Mouse (Mus musculus): ENCODE measurements around the gene Cpne8.

GRCm38 (mm10) chr15:90595592-90595991, 83.6 kb downstream of the Cpne8 start:
- TF ChIP-seq POLR2A (IDR thresholded peaks at IDR 0.05; ENCODE audit: insufficient read length, low read depth), result no peak
- TF ChIP-seq E2F4 (IDR thresholded peaks at IDR 0.05; ENCODE audit: insufficient read depth), result no peak
- no peak for TF ChIP-seq MYOG (IDR thresholded peaks at IDR 0.05; ENCODE audit: control insufficient read depth in 1 of 3, insufficient read depth in 1 of 3, insufficient read length in 2 of 3, low read depth in 2 of 3)
- no peak for TF ChIP-seq CEBPB (IDR thresholded peaks at IDR 0.05; ENCODE audit: insufficient read depth, poor library complexity, severe bottlenecking)
- no peak for TF ChIP-seq POLR2AphosphoS2 (IDR thresholded peaks at IDR 0.05; ENCODE audit: insufficient read length, low read depth)
- TF ChIP-seq MAX (IDR thresholded peaks at IDR 0.05; ENCODE audit: low read depth), result no peak
- TF ChIP-seq USF1 (IDR thresholded peaks at IDR 0.05; ENCODE audit: low read depth), result no peak
- no peak for TF ChIP-seq TCF12 (IDR thresholded peaks at IDR 0.05; ENCODE audit: insufficient read depth, poor library complexity, severe bottlenecking)
- TF ChIP-seq MYOD1 (IDR thresholded peaks at IDR 0.05; ENCODE audit: control insufficient read depth in 1 of 3, insufficient read length in 2 of 3, low read depth in 2 of 3), result no peak

All from myocyte (in vitro differentiated cells).